Mouse (Mus musculus) spleen, adult 2 months (tissue): Measurements from ENCODE around the gene D330020A13Rik.

ENCODE experiments used
- CTCF ChIP-seq: fragments of 200-500 bp; IDR thresholded peaks from 2 replicates; pipeline ENCODE4 v1.5.1; 2011; ENCODE audit warnings: mild to moderate bottlenecking, inconsistent platforms; ENCODE audit not compliant: insufficient read depth, insufficient read length, insufficient replicate concordance; ENCODE audit errors: extremely low read depth
- POLR2A ChIP-seq: fragments of 200-500 bp; IDR thresholded peaks from 2 replicates; pipeline ENCODE4 v1.6.1; 2011; ENCODE audit warnings: low read depth, low read length, inconsistent platforms

DNA sequence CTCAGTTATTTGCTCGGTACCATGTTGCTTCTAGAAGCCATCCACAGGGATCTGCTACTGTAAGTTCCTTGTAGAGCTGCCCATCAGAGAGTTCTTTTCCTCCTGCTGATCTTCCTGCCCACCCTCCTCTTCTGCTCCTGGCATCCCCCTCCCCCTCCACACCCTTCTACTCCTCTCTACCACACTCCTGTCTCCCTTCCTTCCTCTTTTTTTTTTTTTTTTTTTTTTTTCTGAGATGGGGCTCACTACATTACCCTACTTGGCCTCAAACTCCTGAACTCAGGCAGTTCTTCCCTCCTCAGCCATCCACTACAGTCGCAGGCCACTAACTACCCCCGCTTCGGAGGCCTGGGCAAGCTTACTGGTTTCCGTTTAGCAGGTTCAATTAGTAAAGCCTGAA, 18.3 kb downstream of the D330020A13Rik start:
- TF ChIP-seq POLR2A, result no peak
- TF ChIP-seq CTCF, result no peak
